Mouse (Mus musculus): ENCODE measurements around the gene Ddx20.
"Not testable (repeated sequence)": the region's sequence is repeated elsewhere in the genome, so short reads cannot be mapped to it uniquely, and the experiment has no call there.

Gene Ddx20

DNA sequence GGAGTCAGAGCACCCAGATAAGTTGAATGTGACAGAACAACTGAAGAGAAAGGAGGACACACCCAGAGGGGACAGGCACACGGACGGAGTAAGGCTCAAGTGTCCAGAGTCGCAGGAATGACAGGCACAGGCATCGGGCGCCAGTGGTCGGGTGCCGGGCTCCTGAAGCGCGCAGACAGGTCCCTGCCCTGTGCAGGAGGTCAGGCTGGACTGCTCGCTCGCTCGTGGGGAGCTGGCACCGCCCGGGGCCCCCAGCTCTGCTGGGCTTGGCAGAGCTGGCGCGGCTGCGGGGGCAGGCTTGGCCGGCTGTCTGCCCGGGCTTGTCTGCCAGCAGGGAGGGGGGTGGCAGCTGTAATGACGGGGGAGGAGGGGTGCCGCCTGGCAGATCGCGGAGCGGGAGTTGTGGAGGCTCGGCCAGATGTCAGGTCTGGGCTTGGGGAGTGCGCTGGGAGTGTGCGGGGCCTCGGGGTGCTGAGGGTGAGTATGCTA, 17.7 kb upstream of the Ddx20 start:
- no peak for DNase-seq (ENCODE audit: low spot score)

DNA sequence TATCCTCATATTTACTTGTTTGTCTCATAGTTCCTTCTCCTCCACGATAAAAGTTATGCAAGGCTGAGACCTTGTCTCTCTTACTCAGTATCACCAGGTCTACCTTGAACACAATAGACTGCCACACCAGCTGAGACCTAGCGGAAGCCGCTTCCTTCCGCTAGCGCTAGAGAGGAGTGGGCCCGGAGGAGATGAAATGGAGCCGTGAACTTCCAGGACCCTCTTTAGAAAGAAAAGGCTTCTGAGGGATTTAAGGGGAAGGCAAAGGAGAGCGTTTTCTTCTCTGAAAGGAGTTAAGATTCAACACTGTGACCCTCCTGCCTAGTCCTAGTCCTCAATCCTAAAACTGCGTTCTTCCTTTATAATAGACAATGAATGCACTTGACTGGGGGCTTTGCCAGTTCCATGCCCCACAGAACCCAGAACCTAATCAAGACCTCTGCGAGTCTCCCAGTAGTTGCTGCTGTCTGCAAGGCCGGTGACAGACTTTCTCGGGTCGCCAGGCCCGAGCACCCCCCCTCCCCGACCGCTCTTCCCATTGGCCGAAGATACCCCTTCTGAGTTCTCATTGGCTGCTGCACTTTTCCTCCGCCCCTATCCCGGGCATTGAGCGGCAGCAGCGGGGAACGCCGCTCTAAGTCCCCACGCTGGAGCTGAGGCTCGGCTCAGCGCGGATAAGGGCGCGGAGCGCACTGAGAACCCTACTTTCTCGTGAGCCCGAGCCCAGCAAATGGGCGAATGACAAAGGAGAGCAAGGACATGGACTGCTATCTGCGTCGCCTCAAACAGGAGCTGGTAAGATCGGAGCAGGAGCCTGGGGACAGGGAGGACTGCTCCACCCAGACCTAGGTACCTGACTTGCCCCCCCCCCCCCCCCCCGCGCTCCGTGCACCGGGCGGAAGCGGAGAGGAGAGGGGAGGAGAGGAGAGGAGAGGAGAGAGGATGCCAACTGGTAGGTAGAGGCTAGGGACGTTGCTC, 16.9 kb upstream of the Ddx20 start, which contains the start of gene Inka2:
Gene Inka2, plus strand, starts transcription at position 569 of the 978 bp plus-strand sequence.
- no peak for DNase-seq (ENCODE audit: low spot score)

GRCm38 (mm10) chr3:105703571-105703970, 16.2 kb upstream of the Ddx20 start:
- DNase-seq (ENCODE audit: low spot score) = no peak

- no peak for DNase-seq (ENCODE audit: low spot score)
These were observed 14.0 kb upstream of the Ddx20 start for GRCm38 (mm10) chr3:105701399-105701798.

DNA sequence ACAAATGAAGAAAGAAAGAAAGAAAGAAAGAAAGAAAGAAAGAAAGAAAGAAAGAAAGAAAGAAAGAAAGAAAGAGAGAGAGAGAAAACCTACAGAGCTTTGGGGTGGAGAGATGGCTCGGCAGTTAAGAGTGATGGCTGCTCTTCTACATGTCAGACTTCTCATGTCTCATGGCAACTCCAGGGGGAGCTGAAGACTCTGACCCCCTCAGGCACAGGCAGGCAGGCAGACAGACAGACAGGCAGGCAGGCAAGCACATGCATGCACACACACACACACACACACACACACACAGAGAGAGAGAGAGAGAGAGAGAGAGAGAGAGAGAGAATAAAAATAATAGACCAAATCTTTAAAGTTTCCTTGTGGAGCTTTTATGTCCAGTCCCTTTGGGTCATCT, 13.4 kb upstream of the Ddx20 start:
- not testable (repeated sequence) for DNase-seq (ENCODE audit: low spot score)

DNA sequence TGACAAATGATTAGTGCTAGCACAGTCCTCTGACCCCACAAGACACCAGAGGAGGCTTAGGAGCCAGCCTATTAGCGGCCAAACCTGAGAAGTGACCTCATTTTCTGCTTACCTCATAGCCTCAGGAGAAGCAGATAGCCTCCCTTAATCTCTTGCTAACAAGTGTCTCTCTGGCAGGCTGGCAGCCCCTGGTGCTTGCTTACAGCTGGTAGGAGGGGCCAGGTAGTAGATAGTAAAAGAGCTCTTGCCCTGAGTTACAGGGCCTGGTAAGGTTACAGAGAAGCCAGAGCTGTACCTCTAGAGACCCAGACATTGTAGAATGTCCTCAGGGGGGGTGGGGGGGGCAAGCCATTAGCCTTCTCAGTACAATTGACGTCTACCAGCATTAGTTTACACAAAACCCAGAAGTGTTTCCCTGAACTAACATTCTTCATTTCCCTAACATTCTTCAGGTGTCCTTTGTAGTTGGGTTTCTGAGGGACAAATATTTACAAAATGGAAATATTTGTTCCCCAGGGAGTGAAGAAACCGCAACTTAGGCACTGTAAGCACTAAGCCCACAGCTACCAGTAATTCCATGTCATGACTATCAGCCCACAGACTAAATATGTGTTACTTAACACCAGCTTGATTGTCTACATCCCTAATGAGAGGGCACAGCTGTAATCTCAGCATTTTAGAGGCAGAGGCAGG, 12.0 kb upstream of the Ddx20 start:
- no peak for DNase-seq (ENCODE audit: low spot score)

DNA sequence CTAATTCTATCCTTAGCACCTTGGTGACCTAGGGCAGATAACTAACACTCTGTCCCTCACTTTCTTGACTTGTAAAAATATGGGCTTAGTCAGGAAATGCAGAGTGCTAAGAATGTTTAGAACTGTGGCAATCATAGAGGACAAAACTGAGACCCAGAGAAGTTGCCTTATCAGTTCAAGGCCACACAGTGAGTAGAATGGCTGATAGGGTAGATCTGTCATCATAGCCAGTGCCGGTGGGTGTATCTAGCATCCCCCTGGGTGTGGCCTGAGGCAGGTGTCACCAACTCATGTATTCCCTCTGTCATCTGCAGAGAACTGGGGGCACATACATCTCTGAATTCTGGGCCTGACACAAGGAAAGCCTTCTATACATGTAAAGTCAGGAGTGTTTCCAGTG, 10.9 kb upstream of the Ddx20 start:
- no peak for DNase-seq (ENCODE audit: low spot score)

- no peak for DNase-seq (ENCODE audit: low spot score)
These were observed 9.7 kb upstream of the Ddx20 start for GRCm38 (mm10) chr3:105697148-105697441.

- DNase-seq (ENCODE audit: low spot score) = no peak
These were observed 9.2 kb upstream of the Ddx20 start for GRCm38 (mm10) chr3:105696387-105697147.

- DNase-seq (ENCODE audit: low spot score) = no peak
These were observed 8.4 kb upstream of the Ddx20 start for GRCm38 (mm10) chr3:105695476-105696386.

DNA sequence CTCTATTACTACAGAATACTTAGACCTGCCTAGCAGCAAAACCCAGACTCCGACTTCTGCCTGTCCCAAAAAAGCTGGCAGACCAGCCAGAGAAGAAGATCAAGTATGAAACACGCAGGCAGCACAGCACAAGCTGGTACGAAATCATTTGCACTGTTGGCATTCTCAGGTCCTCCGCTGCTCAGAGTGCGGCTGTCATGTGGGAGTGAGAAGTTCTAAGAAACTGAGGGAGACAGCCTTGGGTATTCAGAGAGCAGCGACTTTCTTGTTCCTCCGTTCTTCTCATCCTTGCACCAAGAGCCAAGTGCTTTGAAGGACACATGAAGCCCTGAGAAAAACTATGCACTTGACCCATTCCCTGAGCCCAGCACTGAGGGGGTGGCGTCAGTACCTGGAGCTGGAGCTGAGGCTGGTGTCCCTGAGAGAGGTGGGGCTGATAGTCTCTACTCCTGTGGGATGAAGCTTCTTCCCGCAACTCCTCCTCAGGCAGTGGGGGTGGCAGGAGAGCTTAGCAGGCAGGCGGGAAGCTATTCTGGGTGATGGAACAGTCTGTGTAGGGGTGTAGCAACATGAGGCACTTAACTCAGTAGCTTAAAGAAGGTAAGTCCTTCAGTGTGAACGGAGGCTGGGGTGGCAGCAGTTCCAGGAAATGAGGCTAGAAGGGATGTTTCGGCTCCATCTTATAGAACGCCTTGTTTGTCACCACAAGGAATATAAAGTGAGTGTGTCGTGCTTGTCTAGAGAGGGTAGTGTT, 6.1 kb upstream of the Ddx20 start:
- no peak for DNase-seq (ENCODE audit: low spot score)

- no peak for DNase-seq (ENCODE audit: low spot score)
These were observed 1.2 kb upstream of the Ddx20 start for GRCm38 (mm10) chr3:105688536-105688935.

DNA sequence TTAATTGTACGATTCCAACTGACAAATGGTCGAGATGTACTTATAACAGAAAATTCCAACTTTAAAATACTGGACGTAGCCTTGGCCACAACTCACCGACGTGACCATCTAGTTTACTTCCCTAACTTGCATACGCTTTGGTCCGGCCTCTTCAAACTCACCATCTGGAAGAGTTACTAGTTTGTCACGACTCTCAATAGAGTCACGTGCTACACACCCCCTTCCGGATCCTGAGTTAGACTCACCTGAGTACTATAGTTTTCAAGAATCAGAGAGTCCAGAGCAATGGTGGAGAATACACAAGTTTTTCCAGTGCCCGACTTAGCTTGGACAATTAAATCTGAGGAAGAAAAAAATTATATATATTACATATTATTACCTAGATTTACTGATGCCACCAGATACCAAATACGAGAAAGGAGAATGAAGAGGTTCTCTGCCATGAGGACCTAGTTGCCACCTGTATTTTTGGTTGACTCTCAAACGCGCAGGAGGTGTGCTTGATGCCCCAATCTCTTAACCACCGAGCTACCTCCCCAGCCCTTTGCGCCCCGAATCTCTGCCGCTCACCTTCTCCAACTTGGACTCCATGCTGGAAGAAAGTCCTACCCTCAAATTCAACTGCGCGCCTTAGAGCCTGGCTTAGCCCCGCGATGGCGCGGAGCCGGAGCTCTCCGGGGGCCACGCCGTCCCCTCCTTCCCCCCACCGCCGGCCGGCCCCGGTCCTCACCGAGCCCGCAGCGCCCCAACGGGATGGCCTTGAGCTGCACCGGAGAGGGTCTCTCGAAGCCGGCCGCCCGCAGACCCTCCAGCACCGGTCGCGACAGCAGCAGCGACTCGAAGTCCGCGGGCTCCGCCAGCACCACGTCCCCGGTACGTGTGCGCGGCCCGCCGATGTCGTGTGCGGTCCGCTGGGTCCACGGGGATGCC, 715 bp downstream of the Ddx20 start:
- no peak for DNase-seq (ENCODE audit: low spot score)

GRCm38 (mm10) chr3:105680346-105680745, 7.0 kb downstream of the Ddx20 start:
- DNase-seq (ENCODE audit: low spot score) = no peak

DNA sequence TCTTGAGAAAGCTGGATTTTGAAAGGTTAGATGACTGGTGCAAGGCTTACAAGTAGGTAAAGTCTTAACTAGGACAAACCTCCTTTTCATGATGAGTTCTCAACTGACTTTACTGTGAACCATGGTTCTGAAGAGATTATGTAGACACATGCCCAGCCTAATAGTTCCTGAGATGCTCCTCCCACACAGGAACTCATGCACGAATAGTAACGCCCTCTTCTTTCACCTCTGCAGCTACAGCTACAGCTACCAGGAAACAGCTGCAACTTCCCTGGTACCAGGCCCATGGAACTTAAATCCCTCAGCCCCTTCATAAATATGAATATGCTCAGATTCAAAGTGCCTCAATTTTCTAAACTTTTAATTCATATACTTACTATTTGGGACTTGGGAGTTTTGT, 11.4 kb downstream of the Ddx20 start:
- DNase-seq (ENCODE audit: low spot score) = no peak

DNA sequence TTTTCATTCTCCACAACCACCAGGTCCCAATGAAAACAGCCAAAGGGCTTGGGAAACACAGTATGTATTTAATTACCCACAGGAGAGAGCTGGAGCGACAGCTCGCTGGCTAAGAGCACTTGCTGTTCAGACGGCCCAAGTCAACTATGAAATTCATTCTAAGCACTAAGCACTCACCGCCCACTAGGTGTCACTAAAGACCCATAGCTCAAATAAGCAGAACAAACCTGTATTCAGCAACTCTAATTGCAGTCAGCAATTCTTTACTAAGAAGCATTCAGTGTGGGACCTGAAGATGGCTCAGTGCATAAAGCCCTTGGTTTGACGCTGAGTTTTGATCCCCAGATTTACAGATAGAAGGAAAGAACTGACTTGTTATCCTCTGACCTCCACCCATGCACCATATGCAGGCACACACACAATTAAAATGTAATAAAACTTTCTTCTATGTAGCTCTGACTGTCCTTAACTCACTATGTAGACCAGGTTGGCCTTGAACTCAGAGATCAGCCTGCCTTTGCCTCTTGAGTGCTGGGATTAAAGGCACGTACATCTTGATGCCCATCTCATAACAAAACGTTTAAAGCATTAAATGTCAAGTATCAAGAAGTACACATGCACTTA, 12.7 kb downstream of the Ddx20 start:
- no peak for DNase-seq (ENCODE audit: low spot score)

DNA sequence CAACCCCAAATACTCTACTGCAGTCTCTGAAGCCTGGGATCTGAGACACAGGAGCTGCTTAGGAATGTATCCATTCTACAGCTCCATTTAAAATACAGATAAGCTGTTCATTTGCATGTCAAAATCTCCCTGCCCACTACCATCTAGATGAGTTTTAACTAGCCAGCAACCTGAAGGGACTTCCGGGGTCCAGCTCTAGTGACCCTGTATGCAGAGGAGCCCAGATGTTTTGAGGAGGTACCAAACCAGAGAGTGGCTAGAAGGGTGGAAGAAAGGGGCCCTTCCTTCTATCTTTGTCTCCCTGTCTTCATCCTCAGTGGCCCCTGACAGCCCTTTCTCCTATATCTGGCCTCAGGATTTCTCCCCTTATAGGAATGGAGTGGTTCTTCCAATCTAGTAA, 16.6 kb downstream of the Ddx20 start:
- DNase-seq (ENCODE audit: low spot score) = no peak

DNA sequence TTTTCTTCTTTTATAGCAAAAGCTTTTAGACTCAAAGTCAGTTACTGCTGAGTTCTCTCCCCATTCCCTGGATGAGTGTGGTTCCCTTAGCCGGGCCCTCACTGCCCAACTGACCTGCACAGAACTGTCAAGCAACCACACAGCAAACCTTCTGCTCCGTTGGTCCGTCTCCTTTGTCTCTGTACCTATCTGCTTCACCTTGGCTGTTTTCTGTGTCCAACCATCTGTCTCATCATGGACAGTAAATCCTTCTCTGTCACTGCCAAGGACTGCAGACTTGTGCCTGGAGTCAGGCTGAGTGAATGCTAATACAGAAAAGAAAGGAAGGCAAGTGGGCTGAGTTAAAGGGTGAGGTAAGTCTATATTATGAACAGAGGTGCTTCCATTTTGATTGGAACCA, 17.6 kb downstream of the Ddx20 start:
- DNase-seq (ENCODE audit: low spot score) = no peak

GRCm38 (mm10) chr3:105668161-105668560, 19.2 kb downstream of the Ddx20 start:
- no peak for DNase-seq (ENCODE audit: low spot score)

All from urinary bladder, postnatal 10 days (tissue).